In the genomic region with DNA sequence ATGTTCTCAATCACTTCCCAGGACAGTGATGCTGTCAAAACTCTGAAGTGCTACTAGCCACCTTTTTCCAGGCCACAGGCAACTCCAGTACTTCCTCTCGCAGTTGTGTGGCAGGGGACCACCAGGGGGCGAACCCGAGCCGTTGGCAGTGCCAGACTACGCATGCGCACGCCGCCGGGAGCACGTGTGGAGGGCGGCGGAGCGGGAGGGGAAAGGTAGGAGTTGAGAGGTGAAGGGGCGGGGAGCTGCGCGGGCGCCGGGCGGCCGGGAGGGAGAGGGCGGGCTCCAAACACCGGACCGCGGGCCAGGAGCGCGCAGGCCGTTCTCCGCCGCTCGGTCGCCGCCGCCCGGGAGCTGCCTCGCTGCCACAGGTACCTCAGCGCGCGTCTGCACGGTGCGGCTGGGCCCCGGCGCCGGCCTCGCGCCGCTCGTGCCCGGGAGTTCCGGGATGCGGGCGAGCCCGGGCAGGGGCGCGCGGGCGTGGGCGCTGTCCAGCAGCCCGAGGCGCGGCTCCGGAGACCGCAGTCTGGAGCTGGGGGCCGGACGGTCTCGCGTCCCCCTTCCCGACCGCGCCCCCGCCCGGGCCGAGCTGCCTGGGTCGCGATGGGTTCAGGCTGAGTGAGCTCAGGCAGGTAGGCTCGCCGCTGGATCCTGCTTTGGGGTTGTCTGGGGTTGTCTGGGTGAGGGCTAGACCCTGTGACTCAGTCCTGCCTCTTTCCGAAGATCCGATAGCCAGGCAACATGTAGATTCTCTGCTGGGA, we compare ENCODE assay signal across 8 mouse cellular contexts. TPM values are rescaled to one million over a fixed set of nuclear protein-coding genes. Genes with fewer than 3 reads are reported as not detected.
DNase-seq lines count a peak whose midpoint lies in the region; ATAC-seq and TF ChIP-seq lines count a peak whose summit lies in the region.

A gene (plus strand): TSS at position 154 of the 761 bp plus-strand sequence.

- no peaks in the 10 kb centered on the region for H3K9me3 ChIP-seq in ES-E14 (ENCODE audit: control insufficient read depth, insufficient read depth, low read depth, low read length)
- no peaks in the 10 kb centered on the region for H3K9me3 ChIP-seq in forebrain, embryonic 16.5 days (ENCODE audit: control insufficient read depth, low read length)
- H3K9me3 ChIP-seq in lung, embryonic 14.5 days (ENCODE audit: low read depth, low read length), result no peaks in the 10 kb centered on the region

- 0 out of 2 replicates have a peak, but pooled peaks have one; percentile 18 for TF ChIP-seq POLR2A in olfactory bulb, adult 2 months (IDR thresholded peaks at IDR 0.05; ENCODE audit: insufficient read depth, low read depth, low read length)
- TF ChIP-seq POLR2A in thymus, adult 2 months (IDR thresholded peaks at IDR 0.05; ENCODE audit: control insufficient read depth, extremely low read depth, insufficient read depth, low read length, poor library complexity), result peak; percentile 39; the same call in 1 of the 2 replicates

- peak; percentile 94 for ATAC-seq in forebrain, embryonic 16.5 days
- ATAC-seq in lung, embryonic 14.5 days (ENCODE audit: insufficient read depth), result peak; percentile 91

- H3K9ac ChIP-seq in ES-E14 (ENCODE audit: insufficient read depth, low read depth, low read length, poor library complexity, severe bottlenecking), result peak within 1 kb of the TSS; percentile 85
- H3K9ac ChIP-seq in forebrain, embryonic 16.5 days (replicated peaks; ENCODE audit: low read depth, low read length), result peak within 1 kb of the TSS; percentile 79
- peak within 1 kb of the TSS; percentile 64 for H3K9ac ChIP-seq in lung, embryonic 14.5 days

- H3K4me3 ChIP-seq in ES-E14 (ENCODE audit: insufficient read depth in 1 of 2, low read depth in 1 of 2, low read length in 2 of 2, poor library complexity in 1 of 2, severe bottlenecking in 1 of 2), result peak within 1 kb of the TSS; percentile 90 to 91
- H3K4me3 ChIP-seq in forebrain, embryonic 16.5 days (replicated peaks; ENCODE audit: low read length), result peak within 1 kb of the TSS; percentile 56
- H3K4me3 ChIP-seq in layer of hippocampus, adult 2 months, result peak within 1 kb of the TSS; percentile 89
- peak within 1 kb of the TSS; percentile 80 for H3K4me3 ChIP-seq in lung, embryonic 14.5 days (ENCODE audit: low read depth, low read length)
- H3K4me3 ChIP-seq in olfactory bulb, adult 2 months (ENCODE audit: insufficient read depth, low read depth, low read length), result peak within 1 kb of the TSS; percentile 89
- peak within 1 kb of the TSS; percentile 82 for H3K4me3 ChIP-seq in thymus, adult 2 months (ENCODE audit: control insufficient read depth, insufficient read depth, low read length)

- H3K4me1 ChIP-seq in ES-E14 (ENCODE audit: control insufficient read depth in 2 of 2, insufficient read depth in 2 of 2, low read length in 2 of 2, poor library complexity in 1 of 2), result peaks cover 4 to 7% of the 10 kb centered on the region in 2 experiments; a peak in 2 of 4 replicates
- peaks cover 14% of the 10 kb centered on the region for H3K4me1 ChIP-seq in forebrain, embryonic 16.5 days (replicated peaks; ENCODE audit: control insufficient read depth, insufficient read depth, low read length)
- H3K4me1 ChIP-seq in lung, embryonic 14.5 days (ENCODE audit: insufficient read depth), result peaks cover 4% of the 10 kb centered on the region; the same call in 1 of the 2 replicates
- 0 out of 2 replicates have a peak, but pooled peaks cover 2% of the 10 kb centered on the region for H3K4me1 ChIP-seq in olfactory bulb, adult 2 months (ENCODE audit: control insufficient read depth, insufficient read depth, low read length)
- peaks cover 26% of the 10 kb centered on the region for H3K4me1 ChIP-seq in thymus, adult 2 months (replicated peaks; ENCODE audit: control insufficient read depth, insufficient read depth, low read length)

- no peak within 1 kb of the TSS for H3K27ac ChIP-seq in ES-E14 (ENCODE audit: insufficient read depth, low read depth, low read length, poor library complexity, severe bottlenecking)
- no peak within 1 kb of the TSS; the same call in 1 of the 2 replicates for H3K27ac ChIP-seq in forebrain, embryonic 16.5 days (ENCODE audit: low read length)
- H3K27ac ChIP-seq in layer of hippocampus, adult 2 months, result peak within 1 kb of the TSS; percentile 81
- peak within 1 kb of the TSS; percentile 50; the same call in 1 of the 2 replicates for H3K27ac ChIP-seq in lung, embryonic 14.5 days (ENCODE audit: low read depth)
- no peak within 1 kb of the TSS for H3K27ac ChIP-seq in olfactory bulb, adult 2 months (ENCODE audit: insufficient read depth, low read depth, low read length)
- H3K27ac ChIP-seq in thymus, adult 2 months (ENCODE audit: control insufficient read depth, insufficient read depth, low read length), result no peak within 1 kb of the TSS

- peak within 1 kb of the TSS; percentile 72 for H3K4me2 ChIP-seq in forebrain, embryonic 16.5 days (ENCODE audit: low read length)
- H3K4me2 ChIP-seq in lung, embryonic 14.5 days, result peak within 1 kb of the TSS; percentile 91

- WGBS in forebrain, embryonic 16.5 days, result under 1% methylated on average over 48 of the region's 78 CpGs
- WGBS in lung, embryonic 14.5 days, result under 1% methylated on average over 69 of the region's 78 CpGs
- under 1% methylated on average over 63 of the region's 78 CpGs for WGBS in olfactory bulb, adult 2 months
- 1% methylated on average over 76 of the region's 78 CpGs for WGBS in thymus, adult 2 months

- DNase-seq in ES-E14 (ENCODE audit: low read depth, low spot score), result peak; percentile 91
- peak; percentile 95 for DNase-seq in cerebellum, adult 11-12 months
- peak; percentile 98 to 100 for DNase-seq in heart, postnatal 36 days
- DNase-seq in layer of hippocampus, adult 2 months (ENCODE audit: low spot score in 2 of 2), result peak; percentile 96 to 99
- DNase-seq in lung, embryonic 14.5 days, result peak; percentile 96
- peak; percentile 98 for DNase-seq in thymus, adult 2 months

- no peaks in the 10 kb centered on the region for H3K36me3 ChIP-seq in ES-E14 (ENCODE audit: control insufficient read depth, insufficient read depth, low read length, poor library complexity, severe bottlenecking)
- no peaks in the 10 kb centered on the region for H3K36me3 ChIP-seq in forebrain, embryonic 16.5 days (ENCODE audit: control insufficient read depth, insufficient read depth)
- H3K36me3 ChIP-seq in lung, embryonic 14.5 days (ENCODE audit: insufficient read depth), result no peaks in the 10 kb centered on the region
- no peaks in the 10 kb centered on the region for H3K36me3 ChIP-seq in thymus, adult 2 months (ENCODE audit: control insufficient read depth, insufficient read depth, low read length)

- TF ChIP-seq CTCF in layer of hippocampus, adult 2 months (conservative IDR thresholded peaks at IDR 0.05), result peak; percentile 95
- TF ChIP-seq CTCF in lung, embryonic 14.5 days (IDR thresholded peaks at IDR 0.05; ENCODE audit: low read depth), result peak; percentile 99
- peak; percentile 95 for TF ChIP-seq CTCF in olfactory bulb, adult 2 months (IDR thresholded peaks at IDR 0.05; ENCODE audit: insufficient read depth, low read depth, low read length)
- peak; percentile 98 for TF ChIP-seq CTCF in thymus, adult 2 months (IDR thresholded peaks at IDR 0.05; ENCODE audit: borderline replicate concordance, control insufficient read depth, extremely low read depth, insufficient read depth, low read length, poor library complexity)

- in situ Hi-C loops in ES-E14 (cut with MboI; ENCODE audit: low sequenced_read_pairs in 2 of 2, unreplicated experiment in 2 of 2), result no loop called here

- H3K27me3 ChIP-seq in forebrain, embryonic 16.5 days (replicated peaks; ENCODE audit: control insufficient read depth, insufficient read depth, low read length), result no peaks in the 10 kb centered on the region
- no peaks in the 10 kb centered on the region for H3K27me3 ChIP-seq in lung, embryonic 14.5 days (ENCODE audit: insufficient read depth, low read length)
- H3K27me3 ChIP-seq in thymus, adult 2 months (ENCODE audit: control insufficient read depth, insufficient read depth, low read length), result no peaks in the 10 kb centered on the region

- intact Hi-C loops in heart, postnatal 36 days (cut with DNase I), result loop anchor here (2.0 kb wide), 2 partner anchors 29 to 73 kb away; a partner anchor contains a TSS

TF ChIP-seq in ES-E14, 5 proteins besides CTCF, POLR2A, EP300 and RAD21:
- TF ChIP-seq ZC3H11A (IDR thresholded peaks at IDR 0.05; ENCODE audit: borderline replicate concordance, low read depth, low read length) (no peak), MAFK (IDR thresholded peaks at IDR 0.05; ENCODE audit: insufficient read depth, low read depth, low read length) (no peak), ZNF384 (IDR thresholded peaks at IDR 0.05; ENCODE audit: low read depth, low read length) (no peak), CHD2 (IDR thresholded peaks at IDR 0.05; ENCODE audit: low read depth, low read length) (no peak), HCFC1 (IDR thresholded peaks at IDR 0.05; ENCODE audit: borderline replicate concordance, insufficient read depth, low read length) (peak; percentile 54; the same call in 1 of the 2 replicates)

RNA-seq across cellular contexts. Expression of the gene that starts here (rescaled TPM):
- 67.7 and 90.1 TPM in 2 replicates for total RNA-seq in ES-E14 (2012; rRNA removed)
- 51.1 and 51.4 TPM in 2 replicates for polyA plus RNA-seq in forebrain, embryonic 16.5 days (2015; fragmentation: Nextera tagmentation; extraction: Ambion mirVana)
- 10 to 100 TPM; 29.6 to 32.0 TPM for total RNA-seq in heart, postnatal 36 days (2021)
- 10 to 100 TPM; 93.4 to 95.0 TPM for total RNA-seq in layer of hippocampus, adult 2 months (2021)
- polyA plus RNA-seq in lung, embryonic 14.5 days (2014; fragmentation: Nextera tagmentation; extraction: Ambion mirVana), result 29.4 and 32.1 TPM in 2 replicates
- not detected in 2 replicates for polyA plus RNA-seq in olfactory bulb, adult 2 months (2012; ENCODE audit: insufficient read depth, insufficient read length, low replicate concordance, missing spikeins)
- 67.0 and 87.1 TPM in 2 replicates for polyA plus RNA-seq in thymus, adult 2 months (2012; rRNA removed)

Comparison
In these comparisons a context has a peak if more than half of its experiments do, and no peak if none do; other contexts are left out.
1. H3K27ac ChIP-seq: peak in layer of hippocampus, adult 2 months (single experiment) and lung, embryonic 14.5 days (single experiment); none in ES-E14 (single experiment), forebrain, embryonic 16.5 days (single experiment), olfactory bulb, adult 2 months (single experiment) and thymus, adult 2 months (single experiment).
2. Peak in every context shown above with its lines, with median percentiles within 50 percentile points of each other: DNase-seq, H3K4me3 ChIP-seq, H3K9ac ChIP-seq and CTCF ChIP-seq.